Mouse (Mus musculus): ENCODE measurements at regions not wholly inside any gene's neighbourhood (a gene's known extent, or its start where the extent isn't known, plus 50 kb on each side); places are given as distances from the start of the nearest gene placed in this dataset.

GRCm38 (mm10) chr9:52850552-52850951 lies 171.0 kb upstream of the AI593442 start:
- TF ChIP-seq POLR2AphosphoS2 (IDR thresholded peaks at IDR 0.05; ENCODE audit: insufficient read length, low read depth) (no peak), POLR2A (IDR thresholded peaks at IDR 0.05; ENCODE audit: insufficient read length, low read depth) (no peak), MAX (IDR thresholded peaks at IDR 0.05; ENCODE audit: low read depth) (no peak), MYOD1 (IDR thresholded peaks at IDR 0.05; ENCODE audit: control insufficient read depth in 1 of 3, insufficient read length in 2 of 3, low read depth in 2 of 3) (no peak), USF1 (IDR thresholded peaks at IDR 0.05; ENCODE audit: low read depth) (no peak), CEBPB (IDR thresholded peaks at IDR 0.05; ENCODE audit: insufficient read depth, poor library complexity, severe bottlenecking) (no peak), TCF12 (IDR thresholded peaks at IDR 0.05; ENCODE audit: insufficient read depth, poor library complexity, severe bottlenecking) (no peak), E2F4 (IDR thresholded peaks at IDR 0.05; ENCODE audit: insufficient read depth) (no peak), TCF3 (IDR thresholded peaks at IDR 0.05; ENCODE audit: insufficient read length, low read depth) (no peak), REST (IDR thresholded peaks at IDR 0.05; ENCODE audit: insufficient read depth, insufficient read length) (no peak), MYOG (IDR thresholded peaks at IDR 0.05; ENCODE audit: control insufficient read depth in 1 of 3, insufficient read depth in 1 of 3, insufficient read length in 2 of 3, low read depth in 2 of 3) (no peak)

Data from myocyte (in vitro differentiated cells).